Mouse (Mus musculus) layer of hippocampus, adult 9-11 months (tissue): ENCODE results near the gene Tshz3.
A peak's percentile ranks its signal among the peaks of the same experiment; 100 is the strongest.

Source experiments
- DNase-seq: peaks from one replicate; pipeline ENCODE4 v3.0.0; 2022

The Tshz3 gene

GRCm38 (mm10) chr7:36697856-36698588, at the start of gene Tshz3:
Gene Tshz3 (plus strand): TSS chr7:36698118.
- peak; percentile 54 for DNase-seq

DNA sequence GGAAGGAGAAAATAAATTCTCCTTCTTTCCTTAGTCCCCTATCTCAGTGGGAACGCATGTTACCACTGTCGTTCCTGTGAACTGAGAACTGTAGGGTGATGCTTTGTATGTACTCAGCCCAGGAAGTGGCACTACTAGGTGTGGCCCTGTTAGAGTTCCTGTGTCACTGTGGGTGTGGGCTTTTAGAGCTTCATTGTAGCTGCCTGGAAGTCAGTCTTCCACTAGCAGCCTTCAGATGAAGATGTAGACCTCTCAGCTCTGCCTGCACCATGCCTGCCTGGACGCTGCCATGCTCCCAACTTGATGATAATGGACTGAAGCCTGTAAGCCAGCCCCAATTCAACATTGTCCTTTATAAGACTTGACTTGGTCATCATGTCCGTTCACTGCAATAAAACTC, 42.0 kb upstream of the Tshz3 start:
- DNase-seq, result no peak

- no peak for DNase-seq
These were observed 41.5 kb upstream of the Tshz3 start for GRCm38 (mm10) chr7:36656401-36656800.

- no peak for DNase-seq
These were observed 39.6 kb upstream of the Tshz3 start for GRCm38 (mm10) chr7:36658331-36658730.

- DNase-seq, result no peak
These were observed 38.7 kb upstream of the Tshz3 start for GRCm38 (mm10) chr7:36659265-36659664.

DNA sequence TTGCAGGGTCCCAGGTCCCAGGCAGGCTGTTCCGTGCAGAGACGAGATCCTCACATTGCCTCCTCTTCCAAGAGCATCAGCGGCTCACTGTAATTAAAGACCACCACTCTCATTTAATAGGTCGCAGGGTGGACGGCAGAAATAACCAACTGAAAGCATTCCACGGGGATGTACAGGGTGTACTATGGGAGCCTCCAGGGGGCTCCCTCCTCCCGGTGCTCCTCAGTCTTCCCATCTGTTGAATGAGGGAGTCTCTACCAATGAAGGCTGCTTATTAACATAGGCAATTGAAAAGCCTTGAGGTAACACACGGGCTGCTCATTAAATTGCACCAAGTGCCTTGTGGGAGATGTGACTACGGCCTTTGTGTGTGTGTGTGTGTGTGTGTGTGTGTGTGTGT, 37.3 kb upstream of the Tshz3 start:
- DNase-seq, result no peak

DNA sequence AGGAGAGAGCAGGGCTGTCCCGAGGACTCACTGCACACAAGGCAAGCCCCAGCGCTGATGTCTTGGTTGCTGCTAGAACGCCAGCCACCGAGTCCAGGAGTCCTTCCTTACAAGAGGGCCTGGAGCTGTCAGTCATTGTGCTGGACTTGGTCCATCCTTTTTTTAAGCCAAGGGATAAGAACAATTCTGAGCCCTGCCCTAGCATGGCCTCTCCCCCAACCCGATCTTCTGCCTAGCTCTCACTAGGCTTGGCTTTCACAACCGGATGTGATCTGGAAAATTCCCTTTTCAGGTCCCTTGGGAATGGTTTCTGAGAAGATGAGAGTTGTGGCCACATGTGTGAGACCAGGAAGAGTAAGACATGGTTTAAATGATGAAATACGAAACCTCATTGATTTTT, 34.5 kb upstream of the Tshz3 start:
- no peak for DNase-seq

GRCm38 (mm10) chr7:36667767-36668166, 30.2 kb upstream of the Tshz3 start:
- no peak for DNase-seq

DNA sequence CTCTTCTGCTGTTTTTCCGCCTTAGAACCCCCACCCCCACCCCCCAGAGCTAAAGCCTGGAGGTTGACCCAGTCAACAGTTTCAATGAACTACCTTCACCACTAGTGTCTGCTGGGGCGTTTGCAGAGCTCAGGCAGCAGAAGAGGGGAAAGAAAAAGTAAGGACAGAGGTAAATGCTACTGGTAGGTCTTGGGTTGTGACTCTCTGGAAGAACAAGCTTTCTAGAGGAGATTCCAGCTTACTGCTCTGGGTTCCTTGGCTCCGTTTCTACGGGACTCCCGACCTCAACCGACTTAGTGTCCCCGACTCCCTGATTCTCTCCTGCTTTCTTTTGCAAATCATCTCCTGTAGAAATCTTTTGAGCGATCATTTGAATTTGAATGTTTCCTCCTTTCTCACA, 19.9 kb upstream of the Tshz3 start:
- DNase-seq, result no peak

- DNase-seq, result no peak
These were observed 19.4 kb upstream of the Tshz3 start for GRCm38 (mm10) chr7:36678510-36678909.

DNA sequence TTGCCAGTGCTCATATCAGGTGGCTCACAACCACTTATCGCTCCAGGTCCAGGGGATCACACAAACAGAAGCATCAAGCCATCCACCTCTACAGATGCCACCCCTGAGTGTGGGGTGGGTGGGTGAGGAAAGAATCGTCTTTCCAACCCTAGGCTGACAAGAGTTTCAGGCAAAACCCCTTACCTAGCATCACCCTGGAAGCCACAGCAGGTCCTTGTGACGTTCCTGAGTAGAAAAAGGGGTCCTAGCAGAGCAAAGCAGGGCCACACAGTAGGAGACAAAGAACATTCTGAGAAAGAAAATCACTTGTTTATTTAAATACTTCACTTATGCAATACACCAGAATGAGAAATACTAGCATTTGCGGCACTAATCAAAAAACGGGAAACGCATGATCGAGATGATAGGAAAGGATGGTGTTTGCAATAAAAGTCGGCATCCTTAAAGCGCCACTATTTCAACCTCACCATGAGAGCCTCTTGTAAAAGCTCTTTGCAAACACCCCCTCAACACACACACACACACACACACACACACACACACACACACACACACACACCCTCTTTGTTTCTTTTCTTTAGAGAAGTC, 18.8 kb upstream of the Tshz3 start:
- DNase-seq, result no peak

DNA sequence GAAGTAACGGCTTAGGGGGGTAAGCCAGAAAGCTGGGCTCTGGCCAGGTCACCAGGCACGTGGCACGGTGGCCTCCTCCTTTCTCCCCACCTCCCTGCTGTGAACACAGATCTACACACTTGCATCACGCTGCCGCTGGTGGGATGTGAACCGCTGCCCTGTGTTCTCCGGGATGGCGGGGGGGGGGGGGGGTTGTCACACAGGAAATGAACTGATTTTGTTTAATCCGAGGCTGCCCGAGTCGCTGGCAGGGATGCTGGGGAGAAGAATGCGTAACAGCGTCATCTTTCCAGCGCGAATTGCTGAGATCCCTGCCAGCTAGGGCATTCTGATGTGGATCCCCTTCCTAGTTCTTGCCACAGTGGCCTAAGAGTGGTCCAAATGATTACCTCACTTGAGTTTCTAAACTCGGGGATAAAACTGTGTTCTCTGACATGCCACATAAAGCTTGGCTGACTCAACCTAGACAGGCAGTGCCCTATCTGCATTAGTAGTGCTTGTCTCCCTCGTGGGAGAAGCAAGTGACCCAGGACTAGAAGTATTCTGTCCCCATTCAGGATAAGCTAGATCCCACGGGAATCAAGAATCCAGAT, 18.0 kb upstream of the Tshz3 start:
- DNase-seq, result no peak

- no peak for DNase-seq
These were observed 10.4 kb upstream of the Tshz3 start for GRCm38 (mm10) chr7:36687508-36687907.

DNA sequence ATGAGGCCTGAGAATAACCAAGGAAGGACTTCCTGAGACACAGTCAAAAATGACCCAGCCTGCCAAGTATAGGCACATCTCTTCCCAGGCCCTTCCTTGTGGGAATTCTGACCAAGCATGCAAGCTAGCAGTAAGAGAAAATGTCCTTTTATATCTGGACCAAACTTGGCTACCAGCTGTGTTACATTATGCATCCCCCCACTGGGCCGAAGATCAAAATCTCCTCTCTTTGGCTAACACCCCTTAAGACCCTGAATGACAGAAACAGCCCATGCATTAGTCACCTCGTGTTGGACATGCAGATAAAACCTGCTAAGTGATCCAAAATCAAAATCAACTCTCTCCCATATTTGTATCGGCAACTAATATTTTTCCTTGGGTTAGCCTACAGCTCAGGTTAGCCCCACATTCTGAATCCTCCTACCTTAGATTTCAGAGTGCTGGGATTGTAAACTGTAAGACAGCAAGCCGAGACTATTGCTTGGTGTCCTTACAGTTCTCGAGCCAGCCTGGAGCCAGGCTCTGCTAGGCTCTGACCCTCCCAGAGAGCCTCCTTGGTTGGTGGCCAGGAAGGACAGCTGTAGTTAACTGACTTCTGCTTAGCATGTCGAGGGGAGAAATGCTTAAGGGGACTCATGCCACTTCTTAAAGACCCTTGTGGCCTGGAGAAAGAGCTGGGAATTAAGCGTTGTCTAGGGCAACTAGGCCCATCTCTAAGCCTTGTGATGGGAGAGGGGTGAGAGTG, 8.7 kb upstream of the Tshz3 start:
- no peak for DNase-seq

GRCm38 (mm10) chr7:36690551-36690950, 7.4 kb upstream of the Tshz3 start:
- DNase-seq, result no peak

DNA sequence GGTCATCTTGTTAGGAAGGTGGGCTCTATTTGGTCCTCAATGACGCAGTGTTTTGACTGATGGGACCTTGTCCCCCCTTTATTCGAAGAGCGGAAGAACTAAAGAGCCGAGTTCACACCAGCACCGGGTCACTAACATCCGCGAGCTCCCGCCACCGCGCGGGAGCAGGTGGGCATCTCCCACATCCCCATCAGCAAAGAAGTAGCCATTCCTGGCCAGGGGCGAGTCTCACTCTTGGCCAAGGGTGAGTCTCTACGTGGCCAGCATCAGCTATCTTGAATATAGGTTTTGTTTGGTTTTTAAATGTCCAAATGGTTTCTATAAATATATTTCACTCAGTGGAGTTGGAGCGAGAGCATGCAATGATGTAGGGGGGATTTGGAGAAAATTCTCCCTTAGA, 6.3 kb upstream of the Tshz3 start:
- DNase-seq, result no peak

DNA sequence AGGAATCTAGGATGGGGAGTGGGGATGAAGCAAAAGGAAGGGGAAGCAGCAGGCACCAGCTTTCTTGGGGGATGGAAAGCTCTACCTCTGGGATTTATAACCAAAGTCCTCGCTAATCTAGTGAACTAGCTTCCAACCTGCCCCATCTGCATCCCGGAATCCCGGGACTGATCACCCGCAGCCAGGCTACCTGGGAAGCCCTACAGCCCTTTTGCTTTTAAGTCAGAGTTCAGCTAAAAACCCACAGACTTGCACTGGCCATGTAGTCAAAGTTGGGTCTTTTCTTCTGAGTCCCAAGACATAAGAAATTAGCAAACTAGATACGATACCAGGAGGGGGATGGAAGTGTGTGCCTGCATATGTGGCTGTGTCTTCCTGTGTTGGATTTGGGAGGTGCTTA, 5.5 kb upstream of the Tshz3 start:
- DNase-seq, result no peak

DNA sequence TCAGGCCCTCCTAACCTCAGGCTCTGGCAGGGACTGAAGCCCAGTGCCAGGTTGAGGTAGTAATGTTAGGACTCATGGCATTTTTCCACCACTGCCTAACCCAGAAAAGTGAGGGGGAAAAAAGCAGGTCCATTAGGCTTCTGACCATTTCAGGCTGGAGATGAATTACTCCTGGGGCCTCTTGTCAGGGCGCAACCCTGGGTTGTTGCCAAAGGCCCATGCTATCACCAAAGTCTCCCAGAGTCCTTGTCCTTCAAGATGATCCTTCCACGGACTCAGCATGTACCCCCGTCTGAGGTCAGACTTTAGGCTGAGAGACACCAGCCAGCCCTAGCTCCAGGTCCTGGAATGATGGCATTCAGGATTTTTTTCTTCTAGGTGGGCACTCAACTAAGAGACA, 4.8 kb upstream of the Tshz3 start:
- DNase-seq, result no peak

- DNase-seq, result no peak
These were observed 3.2 kb upstream of the Tshz3 start for GRCm38 (mm10) chr7:36694642-36695191.

- DNase-seq, result no peak
These were observed 2.6 kb upstream of the Tshz3 start for GRCm38 (mm10) chr7:36695276-36695675.

- DNase-seq, result no peak
These were observed 2.1 kb upstream of the Tshz3 start for GRCm38 (mm10) chr7:36695791-36696241.

GRCm38 (mm10) chr7:36696406-36697117, 1.4 kb upstream of the Tshz3 start:
- DNase-seq, result no peak
